Mouse (Mus musculus) heart, postnatal 0 days (tissue): Measurements from ENCODE around the gene Slc7a8. TPM values are rescaled to one million over a fixed set of nuclear protein-coding genes. Genes with fewer than 3 reads are reported as not detected.

Experiments used
- ATAC-seq: fragments of 200-750 bp; cut with Nextera tagmentation; 2 replicates; pipeline ENCODE4 v1.8.0; 2017; ENCODE audit warnings: low read depth, moderate number of reproducible peaks, moderate library complexity; ENCODE audit not compliant: insufficient read depth
- DNase-seq: peaks from one replicate; pipeline ENCODE4 v3.0.0-alpha.2; 2016; ENCODE audit warnings: low spot score
- H3K27ac ChIP-seq: fragments of 300-500 bp; sonication (generic); 2 replicates; pipeline ENCODE4 v1.5.1; 2014; ENCODE audit warnings: low read depth, mild to moderate bottlenecking
- H3K27me3 ChIP-seq: fragments of 300-500 bp; sonication (generic); 2 replicates; pipeline ENCODE4 v1.6.1; 2014; ENCODE audit warnings: low read length, mixed read lengths; ENCODE audit not compliant: control insufficient read depth, insufficient read depth
- H3K36me3 ChIP-seq: fragments of 300-500 bp; sonication (generic); replicated peaks from 2 replicates; pipeline ENCODE4 v1.6.1; 2014; ENCODE audit warnings: low read length, mixed read lengths; ENCODE audit not compliant: control insufficient read depth, insufficient read depth
- H3K4me1 ChIP-seq: fragments of 300-500 bp; sonication (generic); 2 replicates; pipeline ENCODE4 v1.6.1; 2014; ENCODE audit warnings: antibody characterized with exemption; ENCODE audit not compliant: control insufficient read depth, insufficient read depth
- H3K4me2 ChIP-seq: fragments of 300-500 bp; sonication (generic); 2 replicates; pipeline ENCODE4 v1.6.1; 2014; ENCODE audit warnings: low read depth, mild to moderate bottlenecking, low read length, moderate library complexity
- H3K4me3 ChIP-seq: fragments of 300-500 bp; sonication (generic); 2 replicates; pipeline ENCODE4 v1.5.1; 2014; ENCODE audit warnings: low read depth, low read length
- H3K9ac ChIP-seq: fragments of 300-500 bp; sonication (generic); replicated peaks from 2 replicates; pipeline ENCODE4 v1.6.1; 2014; ENCODE audit warnings: low read depth, low read length, mixed read lengths
- H3K9me3 ChIP-seq: fragments of 300-500 bp; sonication (generic); replicated peaks from 2 replicates; pipeline ENCODE4 v1.6.1; 2016; ENCODE audit warnings: low read length; ENCODE audit not compliant: control insufficient read depth
- CTCF ChIP-seq: IDR thresholded peaks from 2 replicates; pipeline ENCODE4 v1.5.1; 2016; ENCODE audit warnings: antibody characterized with exemption, control low read depth, low read depth
- EP300 ChIP-seq: IDR thresholded peaks from 2 replicates; pipeline ENCODE4 v1.6.1; 2016; ENCODE audit warnings: antibody characterized with exemption, low read depth
- WGBS: fragments of 180-500 bp; shearing (Covaris S2); extraction: QIAGEN DNeasy Blood & Tissue Kit; methylation state at CpG from one replicate; pipeline ENCODE4 v1.1.7; 2014; 5-methylcytosine and 5-hydroxymethylcytosine counted together
- polyA plus RNA-seq: library from polyadenylated mRNA; unstranded; fragments of >200 nt; fragmentation: Nextera tagmentation; extraction: Ambion mirVana; gene quantifications from 2 replicates; pipeline ENCODE4 v1.2.1, GENCODE M21; 2015
- total RNA-seq: library from RNA; depleted of rRNA; stranded (reverse); fragments of >200 nt; gene quantifications from 2 replicates; pipeline ENCODE4 v1.2.3, GENCODE M21; 2014; ENCODE audit warnings: low replicate concordance

Gene Slc7a8
- total and polyA plus RNA-seq, 2 experiments from 2014 or later: 1.2 to 3.1 TPM

- H3K4me2 ChIP-seq: no peak overlapping the region
- H3K27ac ChIP-seq: no peak overlapping the region
- H3K9ac ChIP-seq: no peak overlapping the region
- ATAC-seq (no peak), DNase-seq (no peak)
- no peak overlapping the region for H3K4me3 ChIP-seq
- WGBS: 48% methylated on average over 14 of the region's 14 CpGs
- TF ChIP-seq EP300 (no peak), CTCF (no peak)
- H3K27me3 ChIP-seq: no peaks in the 10 kb centered on the region
- H3K9me3 ChIP-seq: no peaks in the 10 kb centered on the region
- no peaks in the 10 kb centered on the region for H3K4me1 ChIP-seq
- H3K36me3 ChIP-seq: no peaks in the 10 kb centered on the region
Observed at GRCm38 (mm10) chr14:54736555-54737552, 44.9 kb downstream of the Slc7a8 start.

DNA sequence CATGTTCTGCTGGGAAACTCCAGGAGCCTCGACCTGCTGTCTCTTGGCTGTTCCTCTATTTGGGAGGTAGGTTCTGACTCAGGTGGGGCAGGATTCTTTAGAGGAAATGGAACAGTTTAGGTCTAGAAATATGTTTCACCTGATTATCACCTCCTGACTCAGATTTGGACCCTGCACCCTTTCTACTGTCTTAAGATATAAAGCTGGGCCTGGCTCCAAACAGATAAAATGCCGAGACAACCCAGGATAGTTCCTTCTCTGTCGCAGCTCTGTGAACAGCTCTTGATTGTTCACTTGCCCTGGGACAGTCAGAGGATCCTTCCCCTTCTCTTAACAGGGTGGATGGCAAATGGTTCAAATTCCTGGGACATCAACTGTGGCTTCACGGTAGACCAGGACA is 46.5 kb downstream of the Slc7a8 start:
- Histone ChIP-seq H3K36me3 (no peaks in the 10 kb centered on the region), H3K9ac (no peak overlapping the region), H3K27ac (no peak overlapping the region), H3K27me3 (no peaks in the 10 kb centered on the region), H3K4me3 (no peak overlapping the region), H3K9me3 (no peaks in the 10 kb centered on the region), H3K4me2 (no peak overlapping the region), H3K4me1 (no peaks in the 10 kb centered on the region)
- DNase-seq (no peak), ATAC-seq (no peak)
- TF ChIP-seq CTCF (no peak), EP300 (no peak)
- WGBS: 45% methylated on average over 4 of the region's 4 CpGs

DNA sequence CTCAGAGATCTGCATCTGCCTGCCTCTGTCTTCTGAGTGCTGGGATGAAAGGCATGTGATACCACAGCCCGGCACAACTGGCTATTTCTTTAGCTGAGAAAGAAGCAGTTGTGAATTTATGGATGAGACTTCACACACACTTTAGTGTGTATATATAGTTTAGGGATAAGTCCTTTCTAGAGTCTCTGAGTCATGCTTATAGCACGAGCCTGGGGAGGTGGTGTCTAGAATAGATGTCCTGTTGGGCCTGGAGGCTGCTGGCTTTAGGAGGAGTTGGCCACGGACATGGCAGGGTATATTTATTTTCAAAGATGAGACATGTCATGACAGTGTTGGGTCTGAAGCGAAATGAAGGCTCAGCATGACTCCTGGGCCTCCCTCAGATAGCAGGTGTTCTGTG is 47.7 kb downstream of the Slc7a8 start:
- DNase-seq (no peak), ATAC-seq (no peak)
- no peak overlapping the region for H3K4me2 ChIP-seq
- no peaks in the 10 kb centered on the region for H3K36me3 ChIP-seq
- TF ChIP-seq EP300: no peak
- no peak for TF ChIP-seq CTCF
- WGBS: 64% methylated on average over 4 of the region's 4 CpGs
- H3K27ac ChIP-seq: no peak overlapping the region
- no peak overlapping the region for H3K4me3 ChIP-seq
- no peak overlapping the region for H3K9ac ChIP-seq
- no peaks in the 10 kb centered on the region for H3K9me3 ChIP-seq
- no peaks in the 10 kb centered on the region for H3K4me1 ChIP-seq
- no peaks in the 10 kb centered on the region for H3K27me3 ChIP-seq

- H3K27ac ChIP-seq: no peak overlapping the region
Observed at GRCm38 (mm10) chr14:54732206-54732605, 49.5 kb downstream of the Slc7a8 start.

DNA sequence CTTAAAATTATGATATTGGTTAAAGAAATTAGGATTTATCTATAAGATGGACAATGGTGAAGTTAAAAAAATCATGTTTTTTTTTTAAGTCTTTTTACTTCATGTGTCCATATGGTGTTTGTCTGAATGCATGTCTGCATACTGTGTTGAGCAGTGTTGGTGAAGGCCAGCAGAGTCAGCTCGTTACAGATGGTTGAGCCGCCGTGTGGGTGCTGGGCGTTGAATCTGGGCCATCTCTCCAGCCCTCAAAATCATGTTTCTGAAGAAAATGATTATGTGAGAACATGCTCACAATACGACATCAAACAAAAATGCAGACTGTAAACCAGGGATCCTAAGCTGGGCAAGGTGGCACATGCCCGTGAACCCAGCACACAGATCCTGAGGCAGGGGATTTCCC is 51.4 kb downstream of the Slc7a8 start:
- Histone ChIP-seq H3K4me2 (no peak overlapping the region), H3K4me1 (no peaks in the 10 kb centered on the region), H3K36me3 (no peaks in the 10 kb centered on the region), H3K9ac (no peak overlapping the region), H3K9me3 (no peaks in the 10 kb centered on the region), H3K27me3 (no peaks in the 10 kb centered on the region), H3K4me3 (no peak overlapping the region), H3K27ac (no peak overlapping the region)
- ATAC-seq (no peak), DNase-seq (no peak)
- 84% methylated on average over 6 of the region's 6 CpGs for WGBS
- TF ChIP-seq CTCF: no peak
- TF ChIP-seq EP300: no peak

More at GRCm38 (mm10) chr14:54732206-54732605, 49.5 kb downstream of the Slc7a8 start:
- Histone ChIP-seq H3K4me1 (no peaks in the 10 kb centered on the region), H3K36me3 (no peaks in the 10 kb centered on the region), H3K9ac (no peak overlapping the region), H3K9me3 (no peaks in the 10 kb centered on the region), H3K4me2 (no peak overlapping the region), H3K27me3 (no peaks in the 10 kb centered on the region), H3K4me3 (no peak overlapping the region)
- DNase-seq: no peak
- no peak for ATAC-seq
- WGBS: 79% methylated on average over 8 of the region's 8 CpGs
- no peak for TF ChIP-seq EP300
- no peak for TF ChIP-seq CTCF
